Mouse (Mus musculus): ENCODE data around the gene Irx1. TPM values are rescaled to one million over a fixed set of nuclear protein-coding genes. Genes with fewer than 3 reads are reported as not detected.

Irx1 gene
- polyA plus RNA-seq, 1 experiment, result not detected

DNA sequence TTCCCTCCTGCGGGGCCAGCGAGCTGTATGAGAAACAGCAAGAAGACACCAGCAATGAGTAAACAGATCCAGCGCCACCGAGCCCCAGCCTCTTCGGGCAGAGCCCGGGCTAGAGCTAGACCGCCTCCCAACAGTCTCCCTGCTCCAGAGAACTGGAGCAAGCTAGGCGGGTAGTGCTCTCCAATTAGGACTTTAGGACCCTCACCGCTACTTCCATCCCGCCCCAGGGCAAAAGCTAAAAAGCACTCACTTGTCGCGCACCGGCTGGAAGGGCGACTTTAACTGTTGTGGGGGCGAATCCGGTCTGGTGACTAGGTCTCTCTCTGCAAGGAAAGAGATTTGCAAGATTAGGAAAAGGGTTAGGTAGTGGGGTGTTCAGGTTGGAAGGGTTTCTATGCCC, 4.9 kb downstream of the Irx1 start:
- Histone ChIP-seq H3K4me3 (ENCODE audit: low read depth, low read length) (no peak overlapping the region), H3K27me3 (ENCODE audit: control insufficient read depth, insufficient read depth, low read length) (peaks cover 44% of the 10 kb centered on the region)

DNA sequence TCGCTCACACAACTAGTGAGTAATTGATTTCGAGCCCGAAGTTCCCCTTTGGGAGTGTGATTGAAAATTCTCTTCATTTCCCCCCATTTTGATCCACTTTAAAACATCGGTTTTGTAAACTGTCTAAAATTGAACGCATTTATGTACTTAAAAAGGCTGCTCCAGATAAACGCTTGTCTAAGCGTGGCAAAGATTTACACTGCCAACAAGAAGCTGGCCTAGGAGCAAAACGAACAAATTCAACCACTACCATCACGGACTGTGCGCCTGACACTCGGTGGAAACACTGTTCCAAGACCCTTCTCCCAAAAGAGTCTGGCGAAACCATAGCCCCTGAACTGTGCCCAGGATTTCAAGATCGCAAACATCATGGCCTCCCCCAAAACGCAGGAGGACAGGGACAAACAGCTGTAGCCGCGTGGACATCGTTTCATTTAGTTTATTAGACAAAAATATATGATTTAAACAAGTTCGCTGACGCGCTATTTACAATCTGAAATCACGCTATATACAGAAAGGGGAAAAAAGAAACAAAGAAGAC, 5.6 kb downstream of the Irx1 start:
- H3K4me1 ChIP-seq (ENCODE audit: control insufficient read depth, insufficient read depth, insufficient read length, low read length), result no peaks in the 10 kb centered on the region
- peaks cover 37% of the 10 kb centered on the region for H3K27me3 ChIP-seq (ENCODE audit: control insufficient read depth, insufficient read depth, low read length)
- WGBS, result 23% methylated on average over 21 of the region's 21 CpGs
- H3K27ac ChIP-seq (ENCODE audit: insufficient read depth, low read depth, low read length), result no peak overlapping the region
- H3K4me3 ChIP-seq (ENCODE audit: low read depth, low read length), result no peak overlapping the region
- TF ChIP-seq CTCF (IDR thresholded peaks at IDR 0.05; ENCODE audit: extremely low read depth, insufficient read length, insufficient replicate concordance, low read depth, low read length) (no peak), POLR2A (IDR thresholded peaks at IDR 0.05; ENCODE audit: low read depth, low read length) (no peak)
- H3K36me3 ChIP-seq (ENCODE audit: control insufficient read depth, insufficient read depth, low read length), result no peaks in the 10 kb centered on the region

More for the DNA sequence above, 4.9 kb downstream of the Irx1 start:
- H3K4me1 ChIP-seq (ENCODE audit: control insufficient read depth, insufficient read depth, insufficient read length, low read length), result peaks cover 2% of the 10 kb centered on the region; the same call in 1 of the 2 replicates
- no peak overlapping the region for H3K27ac ChIP-seq (ENCODE audit: insufficient read depth, low read depth, low read length)
- 20% methylated on average over 16 of the region's 16 CpGs for WGBS
- TF ChIP-seq CTCF (IDR thresholded peaks at IDR 0.05; ENCODE audit: extremely low read depth, insufficient read length, insufficient replicate concordance, low read depth, low read length), result no peak
- no peak for TF ChIP-seq POLR2A (IDR thresholded peaks at IDR 0.05; ENCODE audit: low read depth, low read length)
- no peaks in the 10 kb centered on the region for H3K36me3 ChIP-seq (ENCODE audit: control insufficient read depth, insufficient read depth, low read length)

DNA sequence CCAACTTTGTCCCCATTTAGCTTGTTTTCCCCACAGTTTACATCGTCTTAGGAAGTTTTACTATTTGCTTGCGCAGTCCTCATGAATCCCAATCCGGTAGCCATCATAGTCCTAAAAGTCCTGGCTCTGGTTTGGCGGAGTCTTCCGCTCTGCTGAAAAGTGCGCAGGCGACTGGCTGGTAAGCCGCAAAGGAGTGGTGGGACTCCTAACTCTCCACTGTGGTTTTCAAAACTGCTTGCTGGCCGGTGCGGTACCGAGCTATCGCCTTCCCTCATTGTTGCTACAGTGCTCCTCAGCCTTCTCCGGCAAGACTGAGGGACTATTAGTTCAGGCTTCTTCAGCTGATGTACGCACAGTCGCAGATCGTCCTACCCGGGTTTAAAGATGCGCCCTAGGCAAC, 6.4 kb downstream of the Irx1 start:
- Histone ChIP-seq H3K27ac (ENCODE audit: insufficient read depth, low read depth, low read length) (no peak overlapping the region), H3K36me3 (ENCODE audit: control insufficient read depth, insufficient read depth, low read length) (no peaks in the 10 kb centered on the region), H3K27me3 (ENCODE audit: control insufficient read depth, insufficient read depth, low read length) (peaks cover 31% of the 10 kb centered on the region), H3K4me3 (ENCODE audit: low read depth, low read length) (no peak overlapping the region), H3K4me1 (ENCODE audit: control insufficient read depth, insufficient read depth, insufficient read length, low read length) (no peaks in the 10 kb centered on the region)
- no peak for TF ChIP-seq POLR2A (IDR thresholded peaks at IDR 0.05; ENCODE audit: low read depth, low read length)
- TF ChIP-seq CTCF (IDR thresholded peaks at IDR 0.05; ENCODE audit: extremely low read depth, insufficient read length, insufficient replicate concordance, low read depth, low read length), result no peak
- 45% methylated on average over 18 of the region's 18 CpGs for WGBS

DNA sequence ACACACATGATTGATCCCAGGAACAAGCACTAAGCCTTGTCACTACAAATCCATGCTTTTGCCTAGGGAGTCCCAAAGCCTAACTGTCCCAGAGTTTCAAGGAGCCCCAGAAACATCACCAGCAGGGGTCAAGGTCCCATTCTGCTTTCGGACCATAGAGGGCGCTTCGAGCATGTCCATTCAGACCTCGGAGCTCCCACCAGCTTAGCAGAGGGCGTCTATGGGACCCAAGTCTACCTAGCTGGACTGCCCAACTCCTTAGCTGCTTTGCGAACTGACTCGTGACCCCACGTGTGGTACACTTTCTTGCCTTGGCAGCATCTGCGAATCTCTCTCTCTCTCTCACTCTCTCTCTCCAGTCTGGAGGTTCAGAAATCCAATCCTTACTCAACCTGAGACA, 7.0 kb downstream of the Irx1 start:
- Histone ChIP-seq H3K36me3 (ENCODE audit: control insufficient read depth, insufficient read depth, low read length) (no peaks in the 10 kb centered on the region), H3K4me1 (ENCODE audit: control insufficient read depth, insufficient read depth, insufficient read length, low read length) (no peaks in the 10 kb centered on the region), H3K27ac (ENCODE audit: insufficient read depth, low read depth, low read length) (no peak overlapping the region), H3K4me3 (ENCODE audit: low read depth, low read length) (no peak overlapping the region), H3K27me3 (ENCODE audit: control insufficient read depth, insufficient read depth, low read length) (peaks cover 24% of the 10 kb centered on the region)
- WGBS, result 17% methylated on average over 9 of the region's 9 CpGs
- TF ChIP-seq POLR2A (IDR thresholded peaks at IDR 0.05; ENCODE audit: low read depth, low read length) (no peak), CTCF (IDR thresholded peaks at IDR 0.05; ENCODE audit: extremely low read depth, insufficient read length, insufficient replicate concordance, low read depth, low read length) (peak; percentile 16; the same call in 1 of the 2 replicates)

DNA sequence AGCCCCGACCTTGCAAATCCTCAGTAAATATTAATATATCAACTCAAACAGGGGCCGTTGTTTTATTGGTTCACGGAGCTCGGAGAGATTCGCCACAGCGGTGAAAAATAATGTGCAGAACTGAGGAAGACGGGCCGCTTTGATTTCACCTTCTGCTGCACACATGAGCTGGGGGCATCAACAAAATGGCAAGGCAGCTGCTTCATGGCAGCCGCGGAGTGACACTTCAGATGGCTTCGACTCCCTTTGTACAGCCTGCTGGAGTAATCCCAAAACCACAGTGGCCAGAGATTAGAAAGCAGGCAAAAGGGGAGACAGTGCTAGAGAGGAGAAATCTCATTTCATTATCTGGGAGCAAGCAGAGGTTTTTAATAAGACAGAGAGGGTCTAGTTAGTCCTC, 11.6 kb downstream of the Irx1 start:
- no peaks in the 10 kb centered on the region for H3K36me3 ChIP-seq (ENCODE audit: control insufficient read depth, insufficient read depth, low read length)
- 23% methylated on average over 11 of the region's 11 CpGs for WGBS
- TF ChIP-seq CTCF (IDR thresholded peaks at IDR 0.05; ENCODE audit: extremely low read depth, insufficient read length, insufficient replicate concordance, low read depth, low read length) (no peak), POLR2A (IDR thresholded peaks at IDR 0.05; ENCODE audit: low read depth, low read length) (no peak)

DNA sequence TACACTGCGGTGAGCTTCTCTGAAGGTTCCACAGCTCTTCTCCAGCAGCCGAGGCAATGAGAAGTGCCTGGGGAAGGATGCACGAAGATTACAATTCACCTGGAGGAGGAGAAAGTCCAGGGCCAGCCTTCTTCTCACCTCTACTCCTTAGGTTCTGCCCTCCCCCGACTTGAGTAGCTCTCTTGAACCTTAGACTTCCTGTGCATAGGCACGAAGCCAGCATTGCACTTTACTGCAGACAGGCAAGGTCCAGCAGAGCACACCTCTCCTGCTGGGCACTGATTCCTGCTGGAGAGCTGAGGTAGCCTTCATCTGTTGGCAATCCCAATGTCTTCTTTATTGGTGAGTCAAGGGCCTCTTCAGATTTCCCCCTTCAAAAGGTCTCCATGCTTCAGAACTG, 13.7 kb downstream of the Irx1 start:
- H3K4me1 ChIP-seq (ENCODE audit: control insufficient read depth, insufficient read depth, insufficient read length, low read length), result no peaks in the 10 kb centered on the region
- TF ChIP-seq POLR2A (IDR thresholded peaks at IDR 0.05; ENCODE audit: low read depth, low read length) (no peak), CTCF (IDR thresholded peaks at IDR 0.05; ENCODE audit: extremely low read depth, insufficient read length, insufficient replicate concordance, low read depth, low read length) (no peak)
- 39% methylated on average over 5 of the region's 5 CpGs for WGBS
- H3K4me3 ChIP-seq (ENCODE audit: low read depth, low read length), result no peak overlapping the region
- no peaks in the 10 kb centered on the region for H3K36me3 ChIP-seq (ENCODE audit: control insufficient read depth, insufficient read depth, low read length)
- no peak overlapping the region for H3K27ac ChIP-seq (ENCODE audit: insufficient read depth, low read depth, low read length)
- no peaks in the 10 kb centered on the region for H3K27me3 ChIP-seq (ENCODE audit: control insufficient read depth, insufficient read depth, low read length)

More for the DNA sequence above, 11.6 kb downstream of the Irx1 start:
- Histone ChIP-seq H3K4me3 (ENCODE audit: low read depth, low read length) (no peak overlapping the region), H3K4me1 (ENCODE audit: control insufficient read depth, insufficient read depth, insufficient read length, low read length) (no peaks in the 10 kb centered on the region), H3K27me3 (ENCODE audit: control insufficient read depth, insufficient read depth, low read length) (peaks cover 4% of the 10 kb centered on the region; the same call in 1 of the 2 replicates), H3K27ac (ENCODE audit: insufficient read depth, low read depth, low read length) (no peak overlapping the region)

DNA sequence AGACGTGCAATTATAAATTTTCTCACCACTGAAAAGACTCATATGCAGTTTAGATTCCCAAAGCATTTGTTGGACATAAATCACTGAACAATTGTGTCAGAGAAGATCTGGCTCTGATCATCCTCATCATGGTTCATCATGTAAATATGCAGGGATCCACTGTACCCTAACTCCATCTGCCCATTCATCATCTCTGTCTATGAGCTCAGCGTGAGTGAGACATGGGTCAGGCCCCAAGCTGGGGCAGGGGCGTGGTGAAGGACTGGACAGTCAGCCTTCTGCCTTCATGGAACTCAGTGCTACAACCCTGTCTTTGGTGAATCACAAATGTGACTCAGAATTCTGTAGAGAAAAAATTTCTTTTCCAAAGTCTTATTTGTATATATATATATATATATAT, 53.2 kb downstream of the Irx1 start:
- no peak overlapping the region for H3K27ac ChIP-seq (ENCODE audit: insufficient read depth, low read depth, low read length)
- no peaks in the 10 kb centered on the region for H3K27me3 ChIP-seq (ENCODE audit: control insufficient read depth, insufficient read depth, low read length)
- TF ChIP-seq CTCF (IDR thresholded peaks at IDR 0.05; ENCODE audit: extremely low read depth, insufficient read length, insufficient replicate concordance, low read depth, low read length) (no peak), POLR2A (IDR thresholded peaks at IDR 0.05; ENCODE audit: low read depth, low read length) (no peak)
- H3K4me3 ChIP-seq (ENCODE audit: low read depth, low read length), result no peak overlapping the region
- H3K36me3 ChIP-seq (ENCODE audit: control insufficient read depth, insufficient read depth, low read length), result no peaks in the 10 kb centered on the region
- 68% methylated on average over 3 of the region's 3 CpGs for WGBS
- H3K4me1 ChIP-seq (ENCODE audit: control insufficient read depth, insufficient read depth, insufficient read length, low read length), result no peaks in the 10 kb centered on the region
